Mouse (Mus musculus) retina, postnatal 1 day (tissue): ENCODE results near the gene Lmtk3.
A peak's percentile ranks its signal among the peaks of the same experiment; 100 is the strongest.

Experiments used
- DNase-seq: peaks from one replicate; pipeline ENCODE4 v3.0.0-alpha.2; 2012

The Lmtk3 gene

GRCm38 (mm10) chr7:45785388-45786135 lies 2.0 kb downstream of the Lmtk3 start:
- DNase-seq: no peak

- peak; percentile 89 for DNase-seq
Measured at GRCm38 (mm10) chr7:45786136-45786578, 2.6 kb downstream of the Lmtk3 start.

GRCm38 (mm10) chr7:45786661-45787413 lies 3.3 kb downstream of the Lmtk3 start:
- peak; percentile 72 for DNase-seq

- DNase-seq: no peak
Measured at GRCm38 (mm10) chr7:45787642-45788041, 4.1 kb downstream of the Lmtk3 start.

- no peak for DNase-seq
Measured at GRCm38 (mm10) chr7:45790721-45791120, 7.2 kb downstream of the Lmtk3 start.

GRCm38 (mm10) chr7:45791756-45792490 lies 8.4 kb downstream of the Lmtk3 start:
- DNase-seq: no peak

- DNase-seq: no peak
Measured at GRCm38 (mm10) chr7:45793240-45793639, 9.7 kb downstream of the Lmtk3 start.

GRCm38 (mm10) chr7:45793969-45794585 lies 10.5 kb downstream of the Lmtk3 start:
- DNase-seq: no peak

GRCm38 (mm10) chr7:45794971-45795370 lies 11.4 kb downstream of the Lmtk3 start:
- no peak for DNase-seq

GRCm38 (mm10) chr7:45796950-45797349 lies 13.4 kb downstream of the Lmtk3 start:
- no peak for DNase-seq

- DNase-seq: peak; percentile 44
Measured at GRCm38 (mm10) chr7:45797661-45798510, 14.3 kb downstream of the Lmtk3 start.

GRCm38 (mm10) chr7:45798511-45798836 lies 14.9 kb downstream of the Lmtk3 start:
- peak; percentile 50 for DNase-seq

GRCm38 (mm10) chr7:45798931-45799330 lies 15.4 kb downstream of the Lmtk3 start:
- no peak for DNase-seq

- no peak for DNase-seq
Measured at GRCm38 (mm10) chr7:45800001-45800400, 16.5 kb downstream of the Lmtk3 start.

GRCm38 (mm10) chr7:45800546-45801204 lies 17.1 kb downstream of the Lmtk3 start:
- peak; percentile 50 for DNase-seq

GRCm38 (mm10) chr7:45801348-45801747 lies 17.8 kb downstream of the Lmtk3 start:
- DNase-seq: peak; percentile 92

- DNase-seq: no peak
Measured at GRCm38 (mm10) chr7:45802551-45802950, 19.0 kb downstream of the Lmtk3 start.

GRCm38 (mm10) chr7:45805941-45806340 lies 22.4 kb downstream of the Lmtk3 start:
- DNase-seq: no peak

- no peak for DNase-seq
Measured at GRCm38 (mm10) chr7:45808471-45808870, 24.9 kb downstream of the Lmtk3 start.

GRCm38 (mm10) chr7:45809276-45810075 lies 25.9 kb downstream of the Lmtk3 start:
- no peak for DNase-seq

- no peak for DNase-seq
Measured at GRCm38 (mm10) chr7:45812921-45813320, 29.4 kb downstream of the Lmtk3 start.
